Mouse (Mus musculus) bone marrow macrophage, adult 2 months (primary cell): ENCODE data around the gene Dpm2.

Experiments used
- CTCF ChIP-seq: IDR thresholded peaks from 2 replicates; pipeline ENCODE4 v1.5.1; 2012; ENCODE audit warnings: low read depth, mild to moderate bottlenecking, low read length, moderate library complexity
- POLR2A ChIP-seq: IDR thresholded peaks from 2 replicates; pipeline ENCODE4 v1.6.1; 2012; ENCODE audit warnings: mild to moderate bottlenecking, low read depth, low read length, borderline replicate concordance

DNA sequence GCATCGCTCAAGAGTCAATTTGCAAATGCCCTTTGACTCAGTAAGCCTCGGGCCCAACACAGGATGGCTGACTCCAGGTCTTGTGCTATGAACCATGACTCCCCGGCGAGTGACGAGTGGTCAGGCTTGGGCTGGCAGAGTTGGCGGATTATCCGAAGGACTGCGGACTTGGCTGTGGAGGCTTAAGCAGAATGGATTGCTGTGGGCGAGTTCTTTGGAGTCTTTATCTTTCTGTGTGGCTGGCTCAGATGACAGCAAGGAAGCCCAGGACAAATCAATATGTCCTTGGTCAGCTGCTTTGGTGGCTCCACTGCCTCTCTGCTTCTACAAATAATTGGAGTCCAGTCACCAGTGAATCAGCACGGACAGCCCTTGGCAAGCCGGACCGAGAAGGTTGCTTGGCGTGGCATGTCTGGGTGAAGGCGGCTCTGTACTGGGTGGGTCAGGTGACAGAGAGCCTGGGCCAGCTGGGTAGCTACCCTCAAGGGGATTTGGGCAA lies 43.1 kb upstream of the Dpm2 start:
- no peak for TF ChIP-seq POLR2A
- TF ChIP-seq CTCF: no peak
